Mouse (Mus musculus) WW6 (cell line): ENCODE measurements around the gene Rln1.

Experiments
- DNase-seq: peaks from one replicate; pipeline ENCODE4 v3.0.0-alpha.2; 2013; ENCODE audit warnings: low read depth, low spot score

The Rln1 gene

DNA sequence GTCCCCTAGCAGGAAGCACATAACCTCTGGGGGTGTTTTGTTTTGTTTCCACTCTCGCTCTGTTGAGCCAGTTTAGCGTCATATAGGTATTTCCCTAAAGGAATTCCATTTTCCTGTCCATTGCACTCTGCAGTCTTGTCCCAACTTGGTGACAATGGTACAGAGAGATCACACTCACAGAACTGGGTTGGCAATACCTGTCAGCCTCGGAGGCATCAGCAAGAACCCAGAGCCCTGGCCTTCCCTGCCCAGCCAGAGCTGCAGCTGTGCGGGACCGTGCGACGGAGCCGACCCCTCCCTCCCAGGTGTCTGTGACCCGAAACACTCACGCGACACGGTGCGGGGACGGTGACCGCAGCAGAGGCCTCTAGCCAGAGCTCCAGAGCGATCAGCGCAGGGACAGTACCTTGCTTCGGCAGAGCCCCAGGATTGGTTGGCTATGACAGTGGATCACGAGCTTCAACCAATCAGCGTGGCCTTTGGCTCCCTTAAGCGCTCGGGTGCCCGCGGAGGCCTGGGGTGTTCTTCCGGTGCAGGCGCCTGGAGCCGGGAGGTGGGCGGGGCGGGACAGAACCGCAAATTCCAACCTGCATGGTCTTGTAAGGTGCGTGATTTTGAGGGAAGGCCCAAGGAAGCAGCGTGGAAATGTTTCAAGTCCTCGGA is 27.1 kb upstream of the Rln1 start:
- DNase-seq, result peak; percentile 65

DNA sequence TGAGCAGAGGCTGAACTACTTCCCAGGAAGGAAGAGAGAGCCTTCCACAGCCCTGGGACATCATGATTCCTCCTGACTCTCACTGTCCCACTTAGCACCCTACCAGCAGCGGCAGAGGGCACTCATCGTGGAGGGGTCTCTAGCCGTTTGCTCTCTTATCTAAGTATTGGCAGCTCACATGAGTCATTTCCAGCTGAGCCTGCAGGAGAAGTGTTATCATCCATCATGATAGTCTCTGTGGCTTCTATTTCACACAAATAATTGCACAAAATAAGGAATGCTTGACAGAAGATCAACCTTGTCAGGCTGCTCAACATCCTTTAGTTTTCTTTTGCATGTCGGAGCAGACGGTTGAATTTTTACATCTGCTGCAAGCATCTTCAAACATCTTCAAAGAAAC is 25.8 kb upstream of the Rln1 start:
- no peak for DNase-seq

DNA sequence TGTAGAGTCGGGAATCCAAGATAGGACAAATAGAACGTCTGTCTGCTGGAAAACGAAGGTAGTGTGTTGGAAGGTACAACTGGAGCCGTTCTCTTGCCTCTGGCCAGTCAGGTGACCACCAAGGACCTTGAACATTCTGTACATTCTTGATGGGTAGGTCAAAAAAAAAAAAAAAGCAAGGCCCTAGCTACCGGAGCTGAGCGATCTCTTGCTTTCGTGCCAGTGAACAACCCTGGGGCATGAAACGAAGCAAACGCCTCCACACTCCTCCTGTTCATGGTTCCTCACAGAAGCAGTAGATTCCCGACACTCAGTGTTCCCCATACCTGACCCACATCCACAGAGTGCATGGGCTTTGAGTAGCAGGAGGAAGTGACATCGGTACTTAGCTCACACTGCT is 21.8 kb upstream of the Rln1 start:
- DNase-seq, result no peak

DNA sequence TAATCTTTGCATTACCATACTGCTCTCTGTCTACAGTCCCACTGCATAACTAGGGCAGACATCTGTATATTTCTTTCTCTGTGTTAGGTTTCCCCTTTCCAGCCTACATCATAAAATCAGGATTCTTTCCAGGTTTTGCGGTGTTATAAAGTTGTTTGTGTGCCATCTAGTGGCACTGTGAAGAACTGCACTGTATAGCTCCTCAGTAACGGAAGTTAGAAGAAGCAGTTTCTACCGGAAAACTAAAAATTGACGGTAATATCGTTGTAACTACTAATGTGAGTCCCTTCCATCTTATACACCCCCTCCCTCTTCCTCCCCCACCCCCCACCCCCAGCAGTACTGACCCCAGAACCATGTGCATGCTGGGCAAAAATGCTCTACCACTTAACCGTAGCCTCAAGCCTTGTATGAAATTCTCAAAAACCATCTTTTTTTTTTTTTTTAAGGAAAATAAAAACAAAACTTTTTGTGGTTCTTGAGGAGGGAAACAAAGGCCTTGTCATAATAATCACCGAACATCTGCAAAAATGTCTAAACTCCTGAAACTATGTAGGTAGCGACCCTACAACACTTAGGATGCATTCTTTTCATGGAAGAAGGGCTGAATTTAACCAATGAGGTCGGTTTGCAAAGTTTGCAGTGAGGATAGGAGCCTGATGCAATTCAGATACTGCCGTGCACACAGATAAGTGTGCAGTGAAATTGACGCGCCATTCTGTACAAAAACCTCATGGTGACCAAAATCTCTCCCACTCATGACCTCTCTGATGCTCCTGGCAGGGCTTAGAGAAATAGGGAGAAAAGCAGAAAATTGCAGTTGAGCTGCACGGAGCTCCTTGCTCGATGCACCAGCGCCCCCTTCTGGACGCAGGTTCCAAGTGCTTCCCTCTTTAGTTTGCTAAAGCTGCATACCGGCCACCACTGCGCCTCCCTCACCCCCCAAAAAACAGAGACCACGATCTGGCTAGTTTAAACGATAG is 20.7 kb upstream of the Rln1 start:
- no peak for DNase-seq

DNA sequence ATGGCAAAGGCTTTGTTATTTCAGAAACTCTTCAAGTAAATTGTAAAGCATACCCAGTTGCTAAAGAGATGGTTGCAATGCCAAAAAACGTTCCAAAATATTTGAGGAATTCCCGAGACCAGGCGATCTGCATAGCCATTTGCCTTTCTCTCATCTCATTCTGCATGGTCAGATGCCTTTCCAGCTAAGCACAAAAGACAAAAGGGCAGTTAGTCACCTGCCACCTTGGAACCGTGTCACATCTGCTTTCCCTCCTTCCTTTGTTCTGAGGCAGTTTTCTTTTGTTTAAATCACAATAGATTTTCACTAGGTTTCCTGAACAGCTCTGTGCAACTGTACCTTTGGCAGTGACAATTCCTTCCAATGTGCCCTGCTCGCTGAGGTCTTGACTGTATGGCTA is 16.5 kb upstream of the Rln1 start:
- DNase-seq, result no peak

DNA sequence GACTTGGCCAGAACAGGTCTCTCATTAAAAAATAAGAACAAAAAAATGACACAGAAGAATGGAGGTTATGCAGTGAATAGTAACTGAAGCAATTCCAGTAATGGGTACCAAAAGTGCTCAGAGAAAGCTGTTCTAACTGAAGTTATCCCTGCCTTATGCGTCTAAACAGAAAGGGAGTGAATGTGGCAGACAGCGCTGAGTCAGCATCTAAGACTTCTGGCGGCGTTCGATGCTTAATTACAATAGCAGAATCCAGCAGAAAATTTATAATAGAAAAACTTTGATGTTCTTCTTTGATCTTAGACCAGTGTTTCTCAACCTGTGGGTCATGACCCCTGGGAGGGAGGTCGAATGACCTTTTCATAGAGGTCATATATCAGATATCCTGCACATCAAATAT is 11.2 kb upstream of the Rln1 start:
- no peak for DNase-seq

DNA sequence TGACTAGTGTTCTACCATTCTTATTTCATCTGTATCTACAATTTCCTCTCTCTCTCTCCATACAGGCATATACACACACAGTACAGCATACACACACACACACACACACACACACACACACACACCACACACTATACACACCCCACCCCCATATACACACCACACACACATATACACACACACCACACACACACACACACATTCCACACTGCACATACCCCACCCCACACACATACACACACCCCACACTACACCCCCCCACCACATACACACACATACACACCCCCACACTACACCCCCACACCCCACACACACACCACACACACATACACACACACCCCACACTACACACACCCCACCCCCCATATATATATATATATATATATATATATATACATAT is 10.4 kb upstream of the Rln1 start:
- DNase-seq, result no peak

DNA sequence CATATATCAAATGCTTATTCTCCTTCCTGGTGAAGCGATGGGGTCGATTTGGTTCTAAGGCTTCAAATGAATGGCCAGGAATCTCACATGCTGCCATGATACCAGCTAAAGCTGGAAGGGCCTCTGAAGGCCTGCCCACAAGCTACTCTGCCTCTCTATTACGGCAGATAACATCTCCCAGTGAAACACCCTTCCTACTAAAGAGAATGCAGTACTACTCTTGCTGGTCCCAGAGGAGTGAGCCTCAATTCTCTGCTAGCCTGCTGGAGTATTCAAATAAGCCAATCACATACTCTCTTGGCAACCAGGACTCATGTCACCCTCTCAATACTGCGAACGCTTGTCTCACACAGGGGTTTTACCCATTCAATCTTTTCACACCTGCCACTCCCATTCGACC is 7.8 kb upstream of the Rln1 start:
- DNase-seq, result no peak

DNA sequence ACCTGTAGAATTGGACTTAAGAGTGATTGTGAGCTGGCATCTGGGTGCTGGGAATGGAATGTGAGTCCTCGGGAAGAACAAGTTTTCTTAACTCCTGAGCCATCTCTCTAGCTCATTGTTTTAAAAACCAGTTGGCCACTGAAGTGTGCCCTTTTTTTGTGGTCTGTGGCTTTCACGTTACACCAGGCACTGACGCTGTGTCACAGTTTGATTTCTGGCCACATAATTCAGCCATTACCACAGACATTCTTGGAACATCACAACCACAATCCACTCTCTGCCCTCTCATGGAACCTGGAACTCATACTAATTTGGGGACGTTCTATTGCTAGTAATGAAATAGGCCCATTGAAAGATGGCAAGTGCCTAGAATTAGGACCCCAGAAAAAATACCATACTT is 6.6 kb upstream of the Rln1 start:
- no peak for DNase-seq

DNA sequence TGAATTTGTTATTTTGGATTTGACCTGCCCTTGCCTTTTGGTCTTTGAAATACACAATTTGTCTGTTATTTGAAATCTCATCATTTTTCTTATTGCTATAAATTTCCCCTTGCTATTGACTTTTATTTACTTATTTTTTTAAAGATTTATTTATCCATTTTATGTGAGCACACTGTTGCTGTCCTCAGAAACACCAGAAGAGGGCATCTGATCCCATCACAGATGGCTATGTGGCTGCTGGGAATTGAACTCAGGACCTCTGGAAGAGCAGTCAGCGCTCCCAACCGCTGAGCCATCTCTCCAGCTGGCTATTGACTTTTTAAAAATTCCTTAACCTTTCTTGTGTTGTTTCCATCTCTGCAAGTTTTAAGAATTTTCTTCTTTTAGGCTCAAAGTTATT is 2.2 kb upstream of the Rln1 start:
- DNase-seq, result no peak

DNA sequence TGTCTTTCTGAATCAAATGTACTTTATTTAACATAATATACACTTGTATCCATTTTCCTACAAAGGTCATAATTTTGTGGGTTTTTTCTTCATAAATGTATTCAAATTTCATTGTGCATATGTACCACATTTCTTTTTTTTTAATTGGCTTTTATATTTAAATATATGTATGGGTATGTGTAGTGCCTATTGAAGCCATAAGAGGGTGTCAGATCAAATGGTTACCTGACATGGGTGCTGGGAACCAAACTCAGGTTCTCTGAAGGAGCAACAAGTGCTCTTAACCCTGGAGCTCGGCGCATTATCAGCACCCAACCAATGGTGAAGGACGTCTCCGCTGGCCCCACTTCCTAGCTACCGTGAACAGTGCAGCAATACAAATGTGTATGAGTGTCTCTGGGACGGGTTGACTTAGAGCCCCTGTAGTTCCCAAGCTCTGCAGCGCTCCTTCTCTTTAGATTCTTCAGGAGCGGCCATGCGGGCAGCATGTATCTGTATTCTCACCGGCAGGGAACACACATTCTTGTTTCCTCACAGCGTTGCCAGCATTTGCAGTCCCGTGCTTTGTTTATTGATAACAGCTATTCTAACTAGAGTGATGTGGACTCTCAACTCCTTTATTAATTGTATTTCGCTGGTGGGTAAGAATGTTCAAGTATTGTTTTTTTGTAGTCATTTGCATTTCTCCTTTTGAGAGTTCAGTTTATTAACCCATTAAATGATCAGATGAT is 7.5 kb downstream of the Rln1 start:
- no peak for DNase-seq

DNA sequence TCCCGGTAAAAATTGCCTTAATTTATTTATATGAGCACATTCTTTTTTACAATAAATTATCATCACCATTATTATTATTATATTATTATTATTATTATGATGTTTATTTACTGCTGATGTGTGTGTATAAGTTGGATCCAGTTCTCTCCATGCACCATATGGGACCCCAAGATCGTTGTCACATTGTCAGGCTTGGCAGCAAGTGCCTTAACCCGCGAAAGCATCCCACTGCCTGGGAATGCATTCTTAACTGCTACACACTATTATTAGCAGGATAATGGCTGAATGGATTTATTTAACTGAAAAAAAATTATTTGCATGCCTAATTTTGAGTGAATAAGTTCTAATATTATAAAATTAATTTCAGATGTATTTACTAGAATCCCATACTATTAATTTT is 8.1 kb downstream of the Rln1 start:
- DNase-seq, result no peak

DNA sequence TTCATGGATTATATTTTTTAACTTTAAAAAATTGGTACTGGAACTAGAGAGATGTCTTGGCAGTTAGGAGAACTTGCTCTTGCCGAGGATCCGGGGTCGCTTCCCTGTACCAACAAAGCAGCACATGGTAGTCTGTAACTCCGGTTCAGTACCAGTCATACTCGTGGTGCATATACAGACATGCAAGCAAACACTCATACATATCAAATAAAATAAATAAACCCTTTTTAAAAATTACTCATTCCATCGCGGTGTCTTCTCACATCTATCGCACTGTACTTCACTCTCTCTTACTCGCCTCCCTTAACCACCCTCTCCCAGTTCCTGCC is 8.7 kb downstream of the Rln1 start:
- DNase-seq, result no peak

DNA sequence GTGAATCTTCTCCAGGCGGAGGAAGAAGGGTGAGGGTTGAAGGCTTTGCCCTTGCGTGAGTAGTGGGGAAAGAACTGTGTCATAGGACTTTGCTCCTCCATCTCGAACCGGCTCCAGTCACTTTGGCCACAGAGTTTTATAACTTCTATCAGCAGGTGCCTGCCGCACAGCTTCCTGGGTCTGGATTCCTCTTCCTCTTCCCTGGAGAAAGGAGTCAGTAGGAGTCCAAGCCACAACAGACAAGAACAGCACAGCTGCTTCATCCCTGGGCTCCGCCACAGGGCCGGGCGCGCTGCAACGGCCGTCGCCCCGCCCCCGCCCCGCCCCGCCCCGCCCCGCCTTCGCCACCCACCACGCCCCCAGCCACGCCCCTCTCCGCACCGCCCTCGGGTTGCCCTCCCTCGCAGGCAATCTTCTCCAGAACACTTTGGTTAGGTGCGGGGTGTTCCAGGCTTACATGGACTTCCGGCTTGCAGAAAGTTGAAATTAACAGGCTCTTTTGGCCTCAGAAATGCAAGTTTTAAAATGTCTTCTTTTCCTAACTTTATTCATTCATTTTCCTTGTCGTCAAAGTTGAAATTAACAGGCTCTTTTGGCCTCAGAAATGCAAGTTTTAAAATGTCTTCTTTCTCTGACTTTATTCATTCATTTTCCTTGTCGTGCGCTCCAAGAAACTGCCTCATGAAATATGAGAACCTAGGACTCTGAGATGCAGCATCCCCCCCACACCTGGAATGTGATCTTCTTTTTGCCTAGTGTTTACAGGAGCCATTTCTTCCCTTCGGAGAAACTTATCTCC is 9.2 kb downstream of the Rln1 start, which contains the start of gene Insl6:
Gene Insl6 (minus strand): TSS at position 304 of the 799 bp plus-strand sequence.
- peak; percentile 5 for DNase-seq

DNA sequence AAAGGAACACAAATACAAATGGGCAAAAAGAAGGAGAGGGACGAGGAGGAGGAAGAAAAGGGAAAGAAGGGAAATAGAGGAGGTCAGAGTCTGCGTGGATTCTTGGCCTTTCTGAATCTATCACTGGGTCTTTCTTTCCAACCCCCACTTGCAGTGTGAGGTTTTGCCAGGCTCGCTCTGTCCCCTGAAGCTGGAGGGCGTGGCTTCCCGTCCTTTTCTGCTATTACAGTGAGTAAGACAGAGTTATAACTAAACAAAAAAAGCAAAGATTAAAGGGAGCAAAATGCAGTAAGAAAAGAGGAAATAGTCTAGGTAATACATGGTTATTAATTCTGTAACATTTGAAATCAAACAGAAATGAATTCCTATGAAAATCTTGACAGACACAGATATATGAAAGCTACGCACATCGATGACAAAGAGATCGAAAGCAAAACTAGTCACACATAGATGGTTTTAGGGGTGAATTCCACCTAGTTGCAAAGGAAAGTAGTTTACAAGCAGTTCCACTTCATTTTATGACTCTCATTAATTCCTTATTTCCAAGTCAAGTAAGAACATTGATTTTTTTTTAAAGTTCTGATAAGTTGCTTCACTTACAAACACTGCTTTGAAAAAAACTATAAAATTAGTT is 10.9 kb downstream of the Rln1 start:
- no peak for DNase-seq

DNA sequence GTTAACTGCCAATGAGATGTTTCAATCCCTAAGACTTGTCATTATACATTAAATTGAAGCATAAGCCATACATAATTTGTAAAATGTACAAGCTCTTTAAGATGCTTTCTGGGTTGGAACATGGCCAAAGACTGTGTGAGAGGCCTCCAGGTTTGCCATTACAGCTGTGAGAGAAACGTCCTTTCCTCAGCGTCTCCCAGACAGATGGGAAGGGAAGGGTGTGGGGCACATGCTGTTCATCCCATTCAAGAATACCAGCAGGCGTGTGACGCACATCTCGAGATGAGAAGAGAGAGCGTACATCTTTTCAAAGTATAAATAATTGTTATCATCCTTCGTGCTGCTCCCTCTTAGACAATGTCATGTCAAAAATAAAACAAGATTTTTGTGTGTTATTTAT is 21.8 kb downstream of the Rln1 start:
- no peak for DNase-seq

DNA sequence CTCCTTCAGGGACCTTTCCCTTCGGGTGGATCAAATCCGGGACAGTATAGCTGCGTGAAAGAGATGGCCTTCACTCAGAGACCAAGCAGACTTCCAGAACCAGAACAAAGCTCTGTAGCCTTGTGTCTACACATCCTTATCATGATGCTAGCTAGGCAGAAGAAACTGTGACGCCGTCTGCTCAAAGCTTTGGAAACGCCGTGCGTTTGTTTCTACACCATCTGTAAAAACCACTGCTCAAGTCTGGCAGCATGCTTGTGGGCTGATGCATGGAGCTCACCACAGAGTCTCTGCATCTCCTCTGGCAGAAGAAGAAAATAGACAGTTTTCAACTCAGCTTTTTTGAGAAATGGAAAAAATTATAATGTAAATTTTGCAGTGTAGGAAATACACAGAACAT is 22.7 kb downstream of the Rln1 start:
- no peak for DNase-seq

DNA sequence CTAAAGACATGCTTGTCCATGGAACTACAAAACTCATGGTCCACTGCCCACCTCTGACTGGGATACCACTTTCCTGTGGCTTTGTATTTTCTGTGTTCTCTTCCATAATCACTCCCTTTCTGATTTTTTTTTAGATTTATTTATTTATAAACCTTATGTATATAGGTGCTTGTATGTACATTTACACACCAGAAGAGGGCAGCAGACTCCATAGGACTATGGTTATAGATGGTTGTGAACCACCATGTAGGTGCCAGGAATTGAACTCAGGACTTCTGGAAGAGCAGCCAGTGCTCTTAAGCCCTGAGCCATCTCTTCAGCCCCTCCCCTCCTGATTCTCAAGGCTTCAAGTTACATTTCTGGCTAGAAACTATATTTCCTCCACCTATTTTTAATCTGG is 25.6 kb downstream of the Rln1 start:
- DNase-seq, result no peak

DNA sequence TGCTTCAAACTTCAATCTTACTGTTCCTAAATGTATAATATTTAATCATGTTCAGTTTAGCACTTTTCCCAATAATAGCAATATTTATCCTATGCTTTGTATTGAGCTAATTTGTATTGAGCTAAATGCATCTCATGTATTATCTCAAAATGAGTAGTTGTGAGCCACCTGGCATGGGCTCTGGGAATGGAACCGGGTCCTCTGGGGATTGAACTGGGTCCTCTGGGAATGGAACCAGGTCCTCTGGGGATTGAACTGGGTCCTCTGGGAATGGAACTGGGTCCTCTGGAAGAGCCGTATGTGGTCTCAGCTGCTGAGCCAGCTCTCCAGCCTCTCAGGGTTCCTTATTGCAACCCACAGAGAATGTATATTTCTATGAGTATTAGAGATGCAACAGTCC is 32.4 kb downstream of the Rln1 start:
- DNase-seq, result no peak

DNA sequence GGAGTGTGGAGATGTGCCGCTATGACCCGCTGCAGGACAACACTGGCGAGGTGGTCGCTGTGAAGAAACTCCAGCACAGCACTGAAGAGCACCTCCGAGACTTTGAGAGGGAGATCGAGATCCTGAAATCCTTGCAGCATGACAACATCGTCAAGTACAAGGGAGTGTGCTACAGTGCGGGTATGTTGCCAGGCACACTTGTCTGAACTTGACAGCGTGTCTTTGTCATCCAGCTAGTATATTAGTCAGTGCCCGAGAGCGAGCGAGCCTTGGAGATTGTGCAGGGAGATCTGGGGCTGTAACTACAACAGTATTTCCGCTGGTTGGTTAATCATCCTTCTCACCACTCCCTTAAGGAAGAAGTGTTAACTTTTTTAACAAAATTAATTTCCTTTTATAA is 33.6 kb downstream of the Rln1 start:
- DNase-seq, result no peak

DNA sequence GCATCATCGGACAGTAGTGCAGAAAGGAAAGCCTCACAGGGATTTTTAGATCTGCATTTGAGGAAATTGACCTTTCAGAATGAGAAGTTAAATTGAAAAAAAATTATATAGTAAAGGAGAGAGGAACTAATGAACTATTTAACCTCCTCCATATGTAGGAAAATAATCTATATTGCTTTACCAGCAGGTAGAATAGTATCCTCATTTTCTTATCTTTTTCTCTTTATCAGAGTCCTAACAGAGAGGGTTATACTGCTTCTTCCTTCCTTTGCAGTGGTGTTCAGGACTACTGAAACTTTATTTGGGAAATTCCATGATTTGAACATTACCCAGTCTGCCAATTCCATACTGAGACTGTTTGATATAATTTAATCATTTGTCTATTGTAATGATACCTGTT is 37.1 kb downstream of the Rln1 start:
- DNase-seq, result no peak
